Mouse (Mus musculus) CH12.LX (cell line): ENCODE measurements around the gene Tgfbr1. TPM values are rescaled to one million over a fixed set of nuclear protein-coding genes. Genes with fewer than 3 reads are reported as not detected.

Experiments used
- DNase-seq: peaks from one replicate; pipeline ENCODE4 v3.0.0-alpha.2; 2013; ENCODE audit errors: extremely low read depth
- H3K27ac ChIP-seq: 2 replicates; pipeline ENCODE4 v1.5.1; 2012; ENCODE audit warnings: low read depth, mild to moderate bottlenecking, control low read depth, moderate library complexity; ENCODE audit not compliant: insufficient read depth
- H3K27me3 ChIP-seq: replicated peaks from 2 replicates; pipeline ENCODE3; 2012; ENCODE audit warnings: inconsistent platforms
- H3K36me3 ChIP-seq, 2 experiments: replicated peaks in 1 of 2; 2 replicates each; pipeline versions ENCODE3 to v1.6.1; 2012; ENCODE audit warnings: inconsistent platforms in 1 of 2, low read length in 1 of 2, mild to moderate bottlenecking in 1 of 2, mixed read lengths in 1 of 2, moderate library complexity in 1 of 2; ENCODE audit not compliant: control insufficient read depth in 1 of 2, insufficient read depth in 1 of 2
- H3K4me1 ChIP-seq, 2 experiments: 2 replicates each; pipeline ENCODE4 v1.6.1; 2012; ENCODE audit warnings: inconsistent platforms in 1 of 2, moderate library complexity in 1 of 2; ENCODE audit not compliant: insufficient read depth in 2 of 2, control insufficient read depth in 1 of 2
- H3K4me2 ChIP-seq: 2 replicates; pipeline ENCODE4 v1.6.1; 2012; ENCODE audit warnings: low read depth, mild to moderate bottlenecking, control low read depth; ENCODE audit not compliant: poor library complexity, insufficient read depth, severe bottlenecking
- H3K4me3 ChIP-seq, 3 experiments: fragments of 150-350 bp in 1 of 3; sonication (generic) in 1 of 3; replicated peaks in 1 of 3; 2 replicates each; pipeline versions ENCODE3 to v1.5.1; 2011 to 2012; ENCODE audit warnings: low read depth in 2 of 3, low read length in 2 of 3, mild to moderate bottlenecking in 2 of 3, moderate library complexity in 2 of 3, control low read depth in 1 of 3, improper control_type of control experiment in 1 of 3, inconsistent platforms in 1 of 3, mixed read lengths in 1 of 3; ENCODE audit not compliant: poor library complexity in 1 of 3
- H3K79me2 ChIP-seq: replicated peaks from 2 replicates; pipeline ENCODE4 v1.6.1; 2012; ENCODE audit warnings: mild to moderate bottlenecking, moderate library complexity; ENCODE audit not compliant: control insufficient read depth, poor library complexity, insufficient read depth, severe bottlenecking; ENCODE audit errors: extremely low read depth
- H3K9ac ChIP-seq: 2 replicates; pipeline ENCODE4 v1.6.1; 2012; ENCODE audit warnings: low read depth, mild to moderate bottlenecking, control low read depth, moderate library complexity; ENCODE audit not compliant: insufficient read depth
- H3K9me3 ChIP-seq: replicated peaks from 2 replicates; pipeline ENCODE3; 2012; ENCODE audit warnings: low read length, inconsistent platforms, mixed read lengths
- BHLHE40 ChIP-seq: IDR thresholded peaks from 2 replicates; pipeline ENCODE4 v1.6.1; 2011; ENCODE audit warnings: mild to moderate bottlenecking, low read depth, low read length, improper control_type of control experiment
- CHD1 ChIP-seq: IDR thresholded peaks from 2 replicates; pipeline ENCODE4 v1.6.1; 2012; ENCODE audit warnings: low read depth, low read length, improper control_type of control experiment, inconsistent platforms
- CHD2 ChIP-seq: IDR thresholded peaks from 2 replicates; pipeline ENCODE4 v1.6.1; 2011; ENCODE audit warnings: low read length, improper control_type of control experiment
- CTCF ChIP-seq, 2 experiments: IDR thresholded peaks in 1 of 2; conservative IDR thresholded peaks in 1 of 2; 2 replicates each; pipeline ENCODE4 v1.5.1; 2011 to 2012; ENCODE audit warnings: low read depth in 2 of 2, low read length in 2 of 2, improper control_type of control experiment in 1 of 2, inconsistent platforms in 1 of 2, mild to moderate bottlenecking in 1 of 2, moderate library complexity in 1 of 2
- E2F4 ChIP-seq: IDR thresholded peaks from 2 replicates; pipeline ENCODE4 v1.6.1; 2011; ENCODE audit warnings: low read depth, low read length, improper control_type of control experiment; ENCODE audit not compliant: insufficient replicate concordance
- ELF1 ChIP-seq: IDR thresholded peaks from 2 replicates; pipeline ENCODE4 v1.6.1; 2014; ENCODE audit warnings: low read depth, mild to moderate bottlenecking, inconsistent platforms, low read length, improper control_type of control experiment
- ETS1 ChIP-seq: conservative IDR thresholded peaks from 2 replicates; pipeline ENCODE4 v1.6.1; 2012; ENCODE audit warnings: low read depth, mild to moderate bottlenecking, inconsistent platforms, low read length, improper control_type of control experiment, moderate library complexity
- GABPA ChIP-seq: IDR thresholded peaks from 2 replicates; pipeline ENCODE4 v1.6.1; 2012; ENCODE audit warnings: low read depth, low read length, improper control_type of control experiment, inconsistent platforms; ENCODE audit not compliant: insufficient replicate concordance
- IRF4 ChIP-seq: IDR thresholded peaks from 2 replicates; pipeline ENCODE4 v1.6.1; 2014; ENCODE audit warnings: low read depth, mild to moderate bottlenecking, inconsistent platforms, low read length, improper control_type of control experiment
- JUN ChIP-seq: IDR thresholded peaks from 2 replicates; pipeline ENCODE4 v1.6.1; 2011; ENCODE audit warnings: low read depth, mild to moderate bottlenecking, low read length, improper control_type of control experiment, moderate library complexity; ENCODE audit not compliant: insufficient read depth
- JUND ChIP-seq: conservative IDR thresholded peaks from 2 replicates; pipeline ENCODE4 v1.6.1; 2011; ENCODE audit warnings: low read depth, low read length, improper control_type of control experiment
- KAT2A ChIP-seq: IDR thresholded peaks from 2 replicates; pipeline ENCODE4 v1.6.1; 2012; ENCODE audit warnings: low read length, improper control_type of control experiment, inconsistent platforms; ENCODE audit not compliant: insufficient replicate concordance
- MAFK ChIP-seq: IDR thresholded peaks from 2 replicates; pipeline ENCODE4 v1.6.1; 2011; ENCODE audit warnings: low read length, improper control_type of control experiment; ENCODE audit not compliant: insufficient replicate concordance
- MAX ChIP-seq: IDR thresholded peaks from 2 replicates; pipeline ENCODE4 v1.6.1; 2011; ENCODE audit warnings: low read length, improper control_type of control experiment
- MAZ ChIP-seq: IDR thresholded peaks from 2 replicates; pipeline ENCODE4 v1.6.1; 2012; ENCODE audit warnings: low read depth, mild to moderate bottlenecking, inconsistent platforms, low read length, improper control_type of control experiment, moderate library complexity
- MEF2A ChIP-seq: IDR thresholded peaks from 2 replicates; pipeline ENCODE4 v1.6.1; 2014; ENCODE audit warnings: low read depth, mild to moderate bottlenecking, inconsistent platforms, low read length, improper control_type of control experiment, borderline replicate concordance
- MXI1 ChIP-seq: IDR thresholded peaks from 2 replicates; pipeline ENCODE4 v1.6.1; 2011; ENCODE audit warnings: mild to moderate bottlenecking, low read depth, low read length, improper control_type of control experiment
- MYC ChIP-seq: IDR thresholded peaks from 2 replicates; pipeline ENCODE4 v1.6.1; 2011; ENCODE audit warnings: low read depth, mild to moderate bottlenecking, improper control_type of control experiment, low read length
- POLR2A ChIP-seq: IDR thresholded peaks from 2 replicates; pipeline ENCODE4 v1.6.1; 2011; ENCODE audit warnings: low read depth, mild to moderate bottlenecking, improper control_type of control experiment, low read length
- POLR2AphosphoS2 ChIP-seq: IDR thresholded peaks from 2 replicates; pipeline ENCODE4 v1.6.1; 2011; ENCODE audit warnings: low read depth, low read length, improper control_type of control experiment
- RCOR1 ChIP-seq: conservative IDR thresholded peaks from 2 replicates; pipeline ENCODE4 v1.6.1; 2012; ENCODE audit warnings: low read depth, mild to moderate bottlenecking, inconsistent platforms, low read length, improper control_type of control experiment
- SIN3A ChIP-seq: IDR thresholded peaks from 2 replicates; pipeline ENCODE4 v1.6.1; 2012; ENCODE audit warnings: low read length, improper control_type of control experiment, inconsistent platforms
- TBP ChIP-seq: conservative IDR thresholded peaks from 2 replicates; pipeline ENCODE4 v1.6.1; 2011; ENCODE audit warnings: low read depth, low read length, improper control_type of control experiment
- TCF12 ChIP-seq: IDR thresholded peaks from 2 replicates; pipeline ENCODE4 v1.6.1; 2014; ENCODE audit warnings: low read depth, mild to moderate bottlenecking, inconsistent platforms, low read length, improper control_type of control experiment
- USF1 ChIP-seq: IDR thresholded peaks from 2 replicates; pipeline ENCODE4 v1.6.1; 2014; ENCODE audit warnings: low read depth, mild to moderate bottlenecking, inconsistent platforms, low read length, improper control_type of control experiment
- ZC3H11A ChIP-seq: IDR thresholded peaks from 2 replicates; pipeline ENCODE4 v1.6.1; 2012; ENCODE audit warnings: low read depth, mild to moderate bottlenecking, inconsistent platforms, low read length, improper control_type of control experiment
- ZKSCAN1 ChIP-seq: IDR thresholded peaks from 2 replicates; pipeline ENCODE4 v1.6.1; 2012; ENCODE audit warnings: low read depth, inconsistent platforms, low read length, improper control_type of control experiment, borderline replicate concordance
- ZMIZ1 ChIP-seq: IDR thresholded peaks from 2 replicates; pipeline ENCODE4 v1.6.1; 2012; ENCODE audit warnings: low read depth, mild to moderate bottlenecking, inconsistent platforms, low read length, improper control_type of control experiment
- dilution Hi-C: fragments of 300-500 bp; cut with MboI; formaldehyde crosslinking; loops from 2 replicates; pipeline ENCODE4 v1.14.3; 2020; ENCODE audit warnings: low sequenced_read_pairs; ENCODE audit not compliant: extremely low pct_unique_long_range_greater_than_20kb, extremely low pct_ligation_motif_present
- in situ Hi-C: fragments of 300-500 bp; cut with MboI; formaldehyde crosslinking; loops from 3 replicates; pipeline ENCODE4 v1.14.3; 2019; ENCODE audit warnings: low sequenced_read_pairs, low pct_ligation_motif_present, low pct_unique_long_range_greater_than_20kb, mixed read lengths
- polyA plus RNA-seq: library from polyadenylated mRNA; unstranded; fragments of >175 nt; gene quantifications from 2 replicates; pipeline ENCODE4 v1.2.1, GENCODE M21; 2012; ENCODE audit warnings: low read depth; ENCODE audit not compliant: insufficient read length
- total RNA-seq, 2 experiments: library from RNA; depleted of rRNA; stranded (reverse); fragments of 300-350 nt in 1 of 2; fragments of >200 nt in 1 of 2; gene quantifications; 2 replicates each; pipeline ENCODE4 v1.2.3; 2012 to 2014

The Tgfbr1 gene
- total and polyA plus RNA-seq, 3 experiments, result 3.4 to 8.7 (median 7.0) TPM

DNA sequence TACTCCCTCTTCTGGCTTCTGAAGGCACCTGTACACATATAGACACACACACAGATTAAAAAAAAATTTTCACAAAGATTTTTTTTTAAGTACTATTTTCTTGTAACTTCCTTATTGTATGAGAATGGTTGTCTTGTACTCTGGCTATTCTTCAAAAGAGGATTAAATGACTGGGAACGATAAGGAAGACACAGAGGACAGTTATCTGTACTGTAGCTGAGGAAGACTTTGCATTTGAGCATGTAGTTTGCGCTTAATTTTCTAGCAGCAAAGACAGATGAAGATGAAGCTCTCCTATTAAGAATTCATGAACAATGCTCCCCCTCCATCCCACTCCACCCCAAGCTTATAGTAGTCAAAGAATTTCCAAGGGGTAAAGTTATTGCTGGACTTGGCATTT lies 9.6 kb downstream of the Tgfbr1 start:
- Histone ChIP-seq H3K9me3 (no peaks in the 10 kb centered on the region), H3K9ac (no peak overlapping the region), H3K27me3 (no peaks in the 10 kb centered on the region)
- no peak for TF ChIP-seq SIN3A
- TF ChIP-seq MAX, result no peak
- TF ChIP-seq GABPA, result no peak
- no peak for TF ChIP-seq BHLHE40
- TF ChIP-seq POLR2AphosphoS2, result no peak
- no peak for TF ChIP-seq CTCF (conservative IDR thresholded peaks at IDR 0.05 in 1 of 2, IDR thresholded peaks at IDR 0.05 in 1 of 2; ENCODE audit: low read depth in 2 of 2, low read length in 2 of 2)
- no peak for TF ChIP-seq KAT2A
- TF ChIP-seq MAZ, result no peak
- no peak for TF ChIP-seq ZMIZ1
- TF ChIP-seq MAFK, result no peak
- no peak for TF ChIP-seq MEF2A
- TF ChIP-seq JUND, result no peak
- TF ChIP-seq, all 38 proteins: peak for 0
- in situ Hi-C loops, result no loop called here
- H3K4me1 ChIP-seq, result peaks cover 0 to 9% of the 10 kb centered on the region in 2 experiments; a peak in 1 of 4 replicates
- dilution Hi-C loops, result no loop called here
- H3K36me3 ChIP-seq, result no peaks in the 10 kb centered on the region
- H3K27ac ChIP-seq, result no peak overlapping the region
- H3K4me3 ChIP-seq, result no peak overlapping the region
- no peak for DNase-seq
- H3K4me2 ChIP-seq, result no peak overlapping the region
- no peaks in the 10 kb centered on the region for H3K79me2 ChIP-seq

GRCm38 (mm10) chr4:47363134-47363533 lies 10.1 kb downstream of the Tgfbr1 start:
- DNase-seq, result no peak
- in situ Hi-C loops, result no loop called here
- Histone ChIP-seq H3K4me2 (no peak overlapping the region), H3K36me3 (no peaks in the 10 kb centered on the region), H3K4me3 (no peak overlapping the region), H3K27me3 (no peaks in the 10 kb centered on the region), H3K9ac (no peak overlapping the region), H3K9me3 (no peaks in the 10 kb centered on the region), H3K79me2 (no peaks in the 10 kb centered on the region), H3K27ac (no peak overlapping the region), H3K4me1 (peaks cover 0 to 9% of the 10 kb centered on the region in 2 experiments; a peak in 1 of 4 replicates)
- dilution Hi-C loops, result no loop called here
- TF ChIP-seq JUN (no peak), ZC3H11A (no peak), TBP (no peak), KAT2A (no peak), MXI1 (no peak), CHD2 (no peak), JUND (no peak), POLR2AphosphoS2 (no peak), IRF4 (no peak), RCOR1 (no peak), ETS1 (no peak), CHD1 (no peak), TCF12 (no peak), USF1 (no peak), MYC (no peak), ELF1 (no peak), ZKSCAN1 (no peak), E2F4 (no peak), POLR2A (no peak)
